Mouse (Mus musculus) midbrain, postnatal 0 days (tissue): ENCODE results near the gene Gfra1. TPM values are rescaled to one million over a fixed set of nuclear protein-coding genes. Genes with fewer than 3 reads are reported as not detected.

Experiments used
- ATAC-seq: fragments of 200-750 bp; cut with Nextera tagmentation; 2 replicates; pipeline ENCODE4 v1.8.0; 2017; ENCODE audit warnings: moderate number of reproducible peaks, mild to moderate bottlenecking, moderate TSS enrichment, moderate library complexity; ENCODE audit not compliant: low FRiP score
- DNase-seq: peaks from one replicate; pipeline ENCODE4 v3.0.0-alpha.2; 2015; ENCODE audit warnings: low spot score
- H3K27ac ChIP-seq: fragments of 300-500 bp; sonication (generic); 2 replicates; pipeline ENCODE4 v1.5.1; 2014; ENCODE audit warnings: low read depth, mild to moderate bottlenecking, low read length, mixed read lengths
- H3K27me3 ChIP-seq: fragments of 300-500 bp; sonication (generic); 2 replicates; pipeline ENCODE4 v1.6.1; 2014; ENCODE audit warnings: low read length, control low read depth, mixed read lengths; ENCODE audit not compliant: insufficient read depth
- H3K36me3 ChIP-seq: fragments of 300-500 bp; sonication (generic); 2 replicates; pipeline ENCODE4 v1.6.1; 2014; ENCODE audit warnings: low read length, control low read depth, mixed read lengths; ENCODE audit not compliant: insufficient read depth
- H3K4me1 ChIP-seq: fragments of 300-500 bp; sonication (generic); 2 replicates; pipeline ENCODE4 v1.6.1; 2014; ENCODE audit warnings: mild to moderate bottlenecking, control low read depth, antibody characterized with exemption, low read length, mixed read lengths; ENCODE audit not compliant: insufficient read depth
- H3K4me2 ChIP-seq: fragments of 300-500 bp; sonication (generic); 2 replicates; pipeline ENCODE4 v1.6.1; 2014; ENCODE audit warnings: low read depth, mild to moderate bottlenecking, low read length, mixed read lengths; ENCODE audit not compliant: poor library complexity, severe bottlenecking
- H3K4me3 ChIP-seq: fragments of 300-500 bp; sonication (generic); 2 replicates; pipeline ENCODE4 v1.5.1; 2014; ENCODE audit warnings: low read depth, mild to moderate bottlenecking, low read length, moderate library complexity
- H3K9ac ChIP-seq: fragments of 300-500 bp; sonication (generic); replicated peaks from 2 replicates; pipeline ENCODE4 v1.6.1; 2014; ENCODE audit warnings: mild to moderate bottlenecking, low read length, moderate library complexity, mixed read lengths; ENCODE audit not compliant: poor library complexity, severe bottlenecking
- H3K9me3 ChIP-seq: fragments of 300-500 bp; sonication (generic); 2 replicates; pipeline ENCODE4 v1.6.1; 2016; ENCODE audit warnings: low read length, control low read depth
- CTCF ChIP-seq: IDR thresholded peaks from 2 replicates; pipeline ENCODE4 v1.5.1; 2016; ENCODE audit warnings: antibody characterized with exemption, mild to moderate bottlenecking
- WGBS: fragments of 180-500 bp; shearing (Covaris S2); extraction: QIAGEN DNeasy Blood & Tissue Kit; methylation state at CpG from one replicate; pipeline ENCODE4 v1.1.7; 2014; 5-methylcytosine and 5-hydroxymethylcytosine counted together
- polyA plus RNA-seq: library from polyadenylated mRNA; unstranded; fragments of >200 nt; fragmentation: Nextera tagmentation; extraction: Ambion mirVana; gene quantifications from 2 replicates; pipeline ENCODE4 v1.2.1, GENCODE M21; 2015
- total RNA-seq: library from RNA; depleted of rRNA; stranded (reverse); fragments of >200 nt; gene quantifications from 2 replicates; pipeline ENCODE4 v1.2.3, GENCODE M21; 2014

Gene Gfra1
- total and polyA plus RNA-seq, 2 experiments from 2014 or later, result 34.4 to 101 TPM

DNA sequence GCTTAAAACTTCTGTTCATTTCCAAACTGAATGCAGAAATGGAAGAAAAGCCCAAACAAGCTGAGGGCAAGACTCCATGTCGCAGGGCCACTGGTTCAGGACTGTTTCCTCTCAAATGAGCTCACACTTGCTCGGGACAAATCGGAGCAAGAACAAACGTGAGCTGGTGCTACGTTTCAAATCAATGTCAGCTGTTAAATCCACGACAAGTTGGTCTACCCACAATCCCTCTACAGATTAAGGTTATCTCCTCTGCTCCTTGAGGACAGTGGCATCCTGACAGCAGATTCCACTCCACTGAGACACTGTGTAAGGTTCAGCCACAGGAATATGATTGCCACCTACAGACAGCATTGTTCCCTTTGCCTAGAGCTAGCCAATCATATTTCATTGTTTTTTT, 4.4 kb downstream of the Gfra1 start:
- H3K4me2 ChIP-seq, result peak overlapping the region; percentile 32; the same call in 1 of the 2 replicates
- H3K4me3 ChIP-seq, result no peak overlapping the region
- H3K4me1 ChIP-seq, result no peaks in the 10 kb centered on the region
- H3K27me3 ChIP-seq, result no peaks in the 10 kb centered on the region
- DNase-seq, result no peak
- H3K27ac ChIP-seq, result no peak overlapping the region
- no peaks in the 10 kb centered on the region for H3K9me3 ChIP-seq
- no peak for ATAC-seq
- H3K9ac ChIP-seq, result no peak overlapping the region
- peak; percentile 40 for TF ChIP-seq CTCF
- no peaks in the 10 kb centered on the region for H3K36me3 ChIP-seq
- 60% methylated on average over 6 of the region's 6 CpGs for WGBS

- H3K4me2 ChIP-seq, result peak overlapping the region; percentile 32
- H3K27me3 ChIP-seq, result no peaks in the 10 kb centered on the region
- no peak overlapping the region for H3K4me3 ChIP-seq
- WGBS, result 32% methylated on average over 5 of the region's 5 CpGs
- H3K36me3 ChIP-seq, result no peaks in the 10 kb centered on the region
- TF ChIP-seq CTCF, result no peak
- H3K4me1 ChIP-seq, result no peaks in the 10 kb centered on the region
- H3K9me3 ChIP-seq, result no peaks in the 10 kb centered on the region
- ATAC-seq, result no peak
- DNase-seq, result peak; percentile 64
- H3K27ac ChIP-seq, result no peak overlapping the region
- no peak overlapping the region for H3K9ac ChIP-seq
These were observed 5.0 kb downstream of the Gfra1 start for GRCm38 (mm10) chr19:58450716-58451115.

- 53% methylated on average over 10 of the region's 10 CpGs for WGBS
- no peak overlapping the region for H3K27ac ChIP-seq
- H3K36me3 ChIP-seq, result no peaks in the 10 kb centered on the region
- H3K4me3 ChIP-seq, result no peak overlapping the region
- no peak for TF ChIP-seq CTCF
- H3K9ac ChIP-seq, result no peak overlapping the region
- no peak overlapping the region for H3K4me2 ChIP-seq
- no peak for ATAC-seq
- H3K4me1 ChIP-seq, result no peaks in the 10 kb centered on the region
- DNase-seq, result no peak
- H3K27me3 ChIP-seq, result no peaks in the 10 kb centered on the region
- no peaks in the 10 kb centered on the region for H3K9me3 ChIP-seq
These were observed 12.7 kb downstream of the Gfra1 start for GRCm38 (mm10) chr19:58442785-58443732.

DNA sequence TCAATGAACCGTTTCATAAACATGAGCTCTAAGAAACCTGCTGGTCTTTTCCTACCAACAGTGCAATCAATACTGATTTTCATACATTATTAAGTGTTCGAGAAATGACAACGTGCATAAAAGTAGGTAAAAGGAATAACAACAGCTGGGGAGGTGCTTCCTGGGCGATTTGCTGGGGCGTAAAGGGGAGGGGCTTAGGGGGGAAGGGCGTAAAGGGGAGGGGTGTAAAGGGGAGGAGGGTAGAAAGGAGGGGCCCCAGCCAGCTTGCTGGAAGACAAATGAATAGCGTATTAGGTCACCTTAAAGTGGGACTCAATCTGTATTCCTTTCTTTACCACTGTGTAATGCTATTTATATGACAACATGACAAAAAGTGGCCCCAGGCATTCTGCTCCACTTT, 13.9 kb downstream of the Gfra1 start:
- Histone ChIP-seq H3K36me3 (no peaks in the 10 kb centered on the region), H3K4me2 (no peak overlapping the region), H3K27ac (no peak overlapping the region), H3K27me3 (no peaks in the 10 kb centered on the region), H3K4me3 (no peak overlapping the region), H3K4me1 (peaks cover 2% of the 10 kb centered on the region; the same call in 1 of the 2 replicates), H3K9ac (no peak overlapping the region), H3K9me3 (no peaks in the 10 kb centered on the region)
- no peak for TF ChIP-seq CTCF
- no peak for ATAC-seq
- WGBS, result 53% methylated on average over 7 of the region's 7 CpGs
- DNase-seq, result no peak

DNA sequence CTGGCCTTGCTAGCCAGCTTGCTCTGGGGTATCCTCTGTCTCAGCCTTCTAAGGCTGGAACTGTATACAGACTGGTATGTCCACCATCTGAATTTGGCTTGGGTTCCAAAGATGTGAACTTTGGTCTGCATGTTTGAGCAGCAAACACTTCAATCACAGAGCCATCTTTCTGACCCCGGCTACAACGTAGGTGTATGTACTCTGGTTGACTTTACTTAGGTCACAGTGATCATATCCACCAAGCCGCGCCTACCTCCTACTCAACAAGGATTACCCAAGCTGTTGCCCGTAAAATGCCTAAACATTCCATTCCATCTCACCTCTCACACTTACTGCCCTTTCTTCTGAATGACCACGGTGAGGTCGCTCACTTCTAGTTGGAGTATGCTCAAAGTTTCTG, 14.5 kb downstream of the Gfra1 start:
- no peaks in the 10 kb centered on the region for H3K9me3 ChIP-seq
- WGBS, result 93% methylated on average over 7 of the region's 7 CpGs

DNA sequence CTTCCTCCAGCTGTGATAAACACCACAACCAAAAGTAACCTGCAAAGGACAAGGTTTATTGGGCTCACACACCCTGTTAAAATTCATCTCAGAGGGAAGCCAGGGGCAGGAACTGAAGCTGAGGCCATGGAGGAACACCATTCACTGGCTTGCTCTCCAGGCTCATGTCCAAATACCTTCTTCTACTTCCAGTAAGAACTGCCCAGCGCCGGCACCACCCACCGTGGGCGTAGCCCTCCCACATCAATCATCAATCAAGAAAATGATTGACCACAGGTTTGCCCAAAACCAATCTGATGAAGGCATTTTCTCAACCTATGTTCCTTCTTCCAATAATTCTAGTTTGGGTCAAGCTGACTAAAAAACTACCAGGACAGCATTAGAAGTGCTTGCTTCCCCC, 16.9 kb downstream of the Gfra1 start:
- Histone ChIP-seq H3K4me1 (peaks cover 2% of the 10 kb centered on the region; the same call in 1 of the 2 replicates), H3K4me2 (no peak overlapping the region), H3K27me3 (no peaks in the 10 kb centered on the region), H3K9me3 (no peaks in the 10 kb centered on the region), H3K4me3 (no peak overlapping the region), H3K36me3 (no peaks in the 10 kb centered on the region), H3K27ac (no peak overlapping the region), H3K9ac (no peak overlapping the region)
- TF ChIP-seq CTCF, result no peak
- DNase-seq, result no peak
- no peak for ATAC-seq
- WGBS, result 90% methylated on average over 4 of the region's 4 CpGs

More for the DNA sequence above, 14.5 kb downstream of the Gfra1 start:
- H3K4me1 ChIP-seq, result peaks cover 2% of the 10 kb centered on the region; the same call in 1 of the 2 replicates
- ATAC-seq (no peak), DNase-seq (no peak)
- no peaks in the 10 kb centered on the region for H3K36me3 ChIP-seq
- no peak for TF ChIP-seq CTCF
- no peaks in the 10 kb centered on the region for H3K27me3 ChIP-seq
- no peak overlapping the region for H3K27ac ChIP-seq
- no peak overlapping the region for H3K4me2 ChIP-seq
- no peak overlapping the region for H3K4me3 ChIP-seq
- no peak overlapping the region for H3K9ac ChIP-seq
